Mouse (Mus musculus) spleen, adult 18-20 months (tissue): ENCODE results near the gene Eps15l1.

Experiments used
- DNase-seq, 2 experiments: peaks; one replicate each; pipeline ENCODE4 v3.0.0; 2022; ENCODE audit warnings: mixed read lengths in 2 of 2

Eps15l1 gene

DNA sequence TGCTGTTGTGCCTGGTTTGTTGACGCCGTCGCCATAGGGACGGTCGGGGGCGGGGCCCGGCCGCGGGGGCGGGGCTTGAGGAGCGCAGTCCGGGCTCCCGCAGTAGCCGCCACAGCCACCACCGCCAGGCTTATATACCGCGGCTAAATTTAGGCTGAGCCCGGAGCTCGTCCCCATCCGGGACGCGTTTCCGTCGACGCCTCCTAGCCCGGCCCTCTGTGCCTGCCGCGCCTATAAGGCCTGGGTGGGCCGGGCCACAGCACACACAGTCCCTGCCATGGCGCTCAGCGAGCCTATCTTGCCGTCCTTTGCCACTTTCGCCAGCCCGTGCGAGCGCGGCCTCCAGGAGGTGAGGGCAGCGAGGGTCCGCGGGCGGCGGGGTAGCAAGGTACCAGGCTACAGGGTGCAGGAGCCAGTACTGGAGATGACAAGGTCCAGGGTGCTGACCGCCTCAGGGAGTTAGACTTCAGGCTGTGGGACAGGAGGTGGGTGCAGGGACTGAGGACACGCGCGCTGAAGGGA is 102.4 kb downstream of the Eps15l1 start, which contains the start of gene Klf2:
TSS of gene Klf2 (plus strand) at position 233 of the 522 bp plus-strand sequence.
- DNase-seq = peak; percentile 98

DNA sequence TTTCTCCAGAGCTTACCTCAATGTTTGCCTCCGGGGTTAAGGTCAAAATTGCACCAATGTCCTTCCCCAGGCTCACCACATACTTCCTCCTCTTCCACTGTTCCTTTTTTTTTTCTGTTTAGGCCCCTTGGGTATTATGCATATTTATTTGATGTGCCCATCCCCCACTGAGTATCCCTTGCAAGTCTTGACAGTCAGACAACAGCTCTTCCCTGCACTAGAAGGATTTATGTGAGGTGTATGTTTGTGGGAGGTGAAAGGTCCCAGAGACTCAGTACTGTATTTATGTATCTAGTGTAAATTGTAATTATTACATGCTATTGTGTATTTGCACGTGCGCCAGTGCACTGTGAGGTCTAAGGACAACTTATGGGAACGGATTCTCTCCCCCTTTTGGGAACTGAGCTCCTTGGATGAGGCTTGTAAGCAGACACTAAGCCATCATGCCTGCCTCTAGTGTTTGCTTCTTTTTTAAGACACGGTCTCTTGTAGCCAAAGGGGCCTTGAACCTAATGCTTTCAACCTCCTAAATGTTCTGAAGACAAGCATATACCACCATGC is 103.4 kb downstream of the Eps15l1 start:
- no peak for DNase-seq

DNA sequence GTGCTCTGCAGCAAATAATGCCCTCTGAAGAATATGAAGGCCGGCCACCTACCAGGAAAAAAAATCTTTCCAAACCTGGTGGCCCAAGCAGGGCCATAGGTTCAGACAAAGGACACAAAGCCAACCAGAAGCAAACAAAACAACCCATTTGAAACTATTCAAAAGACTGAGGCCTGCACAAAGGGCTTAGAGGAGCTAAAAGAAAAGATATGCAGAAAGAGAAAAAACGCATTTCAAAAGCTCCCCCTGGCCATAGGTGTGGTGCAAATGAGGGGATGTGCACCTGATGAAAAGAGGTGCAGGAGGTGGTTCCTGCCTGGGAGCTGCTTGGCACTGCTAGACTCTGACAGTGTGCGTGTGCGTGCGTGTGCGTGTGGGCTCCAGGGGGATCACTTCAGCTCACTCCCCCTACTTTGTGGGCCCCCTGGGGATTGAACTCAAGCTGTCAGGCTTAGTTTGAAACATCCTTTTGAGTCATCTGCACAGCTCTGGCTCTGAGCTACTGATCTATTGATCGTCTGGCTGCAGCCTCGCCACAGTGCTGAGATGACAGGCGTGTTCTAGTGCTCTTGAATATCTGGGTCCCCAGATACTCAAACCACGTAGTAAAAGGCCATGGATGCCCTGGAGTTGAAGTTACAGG is 105.1 kb downstream of the Eps15l1 start:
- DNase-seq = no peak

DNA sequence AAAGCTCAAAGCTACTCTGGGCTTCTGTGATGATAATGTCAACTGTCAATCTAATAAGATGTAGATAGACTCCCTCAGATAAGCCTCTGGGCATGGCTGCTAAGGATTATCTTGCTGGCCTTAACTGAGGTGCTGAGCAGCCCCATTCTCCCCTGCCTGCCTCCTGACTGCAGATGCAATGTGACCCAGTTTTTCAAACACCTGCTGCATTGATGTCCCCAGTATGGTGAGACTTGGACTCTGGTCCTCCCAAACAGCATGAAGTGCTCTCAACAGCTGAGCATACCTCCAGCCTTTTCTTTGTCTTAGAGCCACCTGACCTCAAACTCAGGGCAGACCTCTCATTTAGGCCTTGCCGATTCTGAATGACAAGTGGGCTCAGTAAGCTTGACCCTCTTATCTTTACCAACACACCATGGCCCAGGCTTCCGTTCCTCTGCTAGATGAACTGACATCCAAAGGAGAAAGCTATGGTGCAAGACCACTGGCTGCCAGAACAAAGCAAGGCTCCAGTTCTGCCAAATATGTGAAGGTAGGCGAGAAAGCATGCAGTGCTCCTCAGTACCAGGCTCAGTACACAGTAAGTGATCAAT is 108.2 kb downstream of the Eps15l1 start:
- no peak for DNase-seq

DNA sequence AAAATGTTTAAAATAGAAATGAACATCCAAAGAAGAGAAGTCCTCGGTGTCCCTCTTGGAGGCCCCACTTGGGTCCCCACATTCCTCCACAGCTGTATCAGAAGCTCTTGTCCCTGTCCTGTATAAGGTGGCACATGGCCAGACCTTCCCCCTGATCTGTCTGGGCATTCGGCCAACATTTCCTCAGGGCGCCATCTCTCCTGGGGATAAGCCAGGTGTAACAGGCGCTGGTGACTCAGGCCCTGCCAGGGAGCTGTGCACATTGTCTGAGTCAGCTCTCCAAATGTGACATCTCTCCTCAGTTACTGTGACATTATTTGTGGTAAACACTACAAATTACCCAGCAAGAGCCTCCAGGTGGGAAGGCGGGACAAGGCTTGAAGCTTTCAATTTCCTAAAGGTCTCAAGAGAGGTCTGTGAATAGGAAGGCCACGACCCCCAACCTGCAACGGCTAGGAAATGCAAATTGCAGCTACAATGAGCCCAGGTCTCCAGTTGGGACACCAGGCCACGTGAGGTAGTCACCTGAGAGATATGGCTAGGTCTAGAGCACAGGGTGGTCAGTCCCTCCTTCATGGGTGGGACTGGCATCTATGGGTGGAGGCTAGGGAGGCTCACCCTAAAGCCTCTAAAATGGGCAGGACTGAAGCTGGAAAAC is 110.3 kb downstream of the Eps15l1 start:
- no peak for DNase-seq

DNA sequence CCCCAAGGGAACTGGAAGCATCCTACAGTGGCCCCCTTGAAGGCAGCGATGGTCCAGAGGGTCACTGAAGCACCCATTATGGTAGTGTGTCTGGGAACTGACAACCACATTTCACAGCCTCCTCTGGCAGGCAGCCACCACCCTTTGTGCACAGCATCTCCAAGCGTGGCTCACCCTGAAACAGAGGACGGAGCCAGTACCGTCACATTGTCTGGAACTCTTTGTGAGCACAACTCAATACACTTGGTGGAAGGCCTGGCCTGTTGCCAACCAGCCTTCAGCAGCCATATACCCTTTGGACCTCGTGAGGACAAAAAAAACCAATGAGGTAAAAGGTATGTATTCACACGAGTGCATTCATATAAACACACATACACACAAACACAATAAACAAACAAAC is 113.0 kb downstream of the Eps15l1 start:
- DNase-seq = no peak

DNA sequence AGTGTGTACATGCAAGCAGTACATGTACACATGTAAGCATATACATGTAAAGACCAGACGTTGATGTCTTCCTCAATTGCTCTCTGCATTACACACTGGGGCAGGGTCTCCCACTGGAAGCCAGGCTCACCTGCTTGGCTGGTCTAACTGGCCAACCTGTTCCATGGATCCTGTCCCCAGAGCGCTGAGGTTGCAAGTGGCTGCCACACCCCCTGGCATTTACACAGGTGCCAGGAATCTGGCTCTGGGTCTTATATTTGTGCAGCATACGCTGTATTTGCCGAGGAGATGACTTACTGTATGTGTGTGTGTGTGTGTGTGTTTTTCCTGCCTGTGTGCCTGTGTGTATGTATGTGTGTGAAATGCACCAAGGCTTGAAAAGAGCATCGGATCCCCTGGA is 114.3 kb downstream of the Eps15l1 start:
- DNase-seq = no peak

DNA sequence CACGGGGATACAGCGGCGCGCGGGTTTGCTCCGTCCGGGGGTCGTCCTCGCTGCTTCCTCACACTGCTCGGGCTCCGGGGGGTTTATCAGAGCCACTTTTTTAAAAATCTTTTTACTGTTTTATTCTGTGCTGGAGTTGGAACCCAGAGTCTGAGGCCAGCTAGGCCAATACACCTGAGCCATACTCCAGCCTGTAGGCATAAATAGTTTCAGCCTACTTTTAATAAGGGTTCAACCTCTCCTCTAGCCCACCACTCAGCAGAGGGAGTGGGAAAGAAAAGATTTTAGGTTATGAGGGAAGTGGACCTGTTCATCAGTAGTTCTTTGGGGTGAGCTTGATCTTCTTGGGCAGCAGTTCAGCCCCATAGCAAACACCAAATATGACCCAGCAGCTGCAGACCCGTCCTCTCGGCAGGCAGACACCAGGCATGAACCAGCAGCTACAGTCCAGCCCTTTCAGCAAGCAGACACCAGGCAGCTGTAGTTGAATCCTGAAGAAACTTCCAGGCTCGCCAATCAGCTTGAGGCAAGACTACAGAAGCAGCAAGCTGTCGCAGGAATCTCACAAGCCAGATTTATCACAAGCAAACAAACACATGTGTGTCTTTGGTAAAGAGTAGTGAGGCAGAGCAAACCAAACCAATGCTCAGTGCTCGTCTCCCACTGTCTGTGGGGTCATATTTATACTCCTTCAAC is 115.9 kb downstream of the Eps15l1 start, which contains the start of gene Gm10282:
TSS of gene Gm10282 (minus strand) at position 51 of the 696 bp plus-strand sequence.
- DNase-seq = no peak

DNA sequence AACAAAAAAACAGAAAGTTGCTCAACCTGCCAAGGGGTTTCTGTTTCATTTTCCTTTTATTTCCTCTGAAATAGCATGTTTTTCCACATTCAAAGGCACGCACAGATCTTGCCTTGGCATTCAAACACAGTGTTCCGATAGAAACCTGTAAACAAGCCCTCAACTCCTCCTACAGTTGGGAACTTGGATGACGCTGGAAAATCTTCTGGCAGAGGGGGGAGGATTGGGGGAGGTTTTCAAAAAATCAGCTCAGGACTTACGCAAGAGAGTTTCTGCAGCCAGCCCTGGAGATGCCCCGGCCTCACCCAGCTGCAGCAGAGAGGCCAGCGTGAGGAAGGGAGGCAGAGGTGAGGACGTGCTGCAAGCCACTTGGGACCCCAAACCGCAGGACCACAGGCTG is 117.6 kb downstream of the Eps15l1 start:
- DNase-seq = peak in 1 of 2 experiments; percentile 33

DNA sequence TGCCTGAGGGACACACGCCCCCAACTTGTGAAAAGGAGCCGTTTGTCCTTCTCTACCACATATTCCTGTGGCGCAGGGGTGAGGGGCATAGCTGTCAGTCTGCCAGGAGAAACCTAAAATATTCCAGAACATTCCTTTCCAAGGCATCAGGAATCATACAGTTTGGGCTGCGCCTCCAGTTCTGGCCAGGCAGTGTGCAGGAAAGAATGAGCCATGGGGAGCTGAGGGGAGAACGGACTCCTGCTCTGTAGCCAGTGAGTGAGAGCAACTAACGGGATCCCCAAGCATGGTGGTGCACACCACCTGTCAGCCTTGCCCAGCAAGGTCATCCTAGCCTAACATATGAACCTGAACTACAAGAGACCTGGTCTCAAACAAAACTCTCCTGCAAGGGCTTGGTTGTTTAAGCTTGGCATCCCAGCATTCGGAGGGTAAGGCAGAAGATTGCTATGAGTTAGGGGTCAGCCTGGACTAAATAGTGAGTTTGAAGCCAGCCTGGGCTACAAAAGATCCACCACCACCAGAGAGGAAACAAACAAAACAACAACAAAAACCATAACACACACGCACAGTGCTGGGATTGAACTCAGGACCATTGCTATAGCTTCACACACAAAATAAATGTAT is 118.2 kb downstream of the Eps15l1 start:
- DNase-seq = no peak

DNA sequence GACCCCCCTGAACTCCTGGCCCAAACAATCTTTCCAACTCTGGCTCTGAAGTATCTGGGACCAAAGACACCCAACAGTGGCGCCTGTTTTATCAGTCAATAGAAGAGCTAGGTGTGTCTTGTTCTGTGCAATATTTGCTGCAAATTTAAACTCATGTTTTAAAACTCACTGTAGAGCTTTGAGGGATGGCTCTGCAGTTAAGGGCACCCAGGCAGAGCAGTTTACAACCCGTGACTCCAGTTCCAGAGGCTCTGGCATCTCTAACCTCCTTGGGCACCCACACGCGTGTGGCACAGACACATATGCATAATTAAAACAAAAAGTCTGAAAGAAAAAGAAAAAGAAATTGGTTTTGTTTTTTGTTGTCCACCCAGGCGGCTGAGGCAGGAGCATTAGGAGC is 119.8 kb downstream of the Eps15l1 start:
- no peak for DNase-seq

DNA sequence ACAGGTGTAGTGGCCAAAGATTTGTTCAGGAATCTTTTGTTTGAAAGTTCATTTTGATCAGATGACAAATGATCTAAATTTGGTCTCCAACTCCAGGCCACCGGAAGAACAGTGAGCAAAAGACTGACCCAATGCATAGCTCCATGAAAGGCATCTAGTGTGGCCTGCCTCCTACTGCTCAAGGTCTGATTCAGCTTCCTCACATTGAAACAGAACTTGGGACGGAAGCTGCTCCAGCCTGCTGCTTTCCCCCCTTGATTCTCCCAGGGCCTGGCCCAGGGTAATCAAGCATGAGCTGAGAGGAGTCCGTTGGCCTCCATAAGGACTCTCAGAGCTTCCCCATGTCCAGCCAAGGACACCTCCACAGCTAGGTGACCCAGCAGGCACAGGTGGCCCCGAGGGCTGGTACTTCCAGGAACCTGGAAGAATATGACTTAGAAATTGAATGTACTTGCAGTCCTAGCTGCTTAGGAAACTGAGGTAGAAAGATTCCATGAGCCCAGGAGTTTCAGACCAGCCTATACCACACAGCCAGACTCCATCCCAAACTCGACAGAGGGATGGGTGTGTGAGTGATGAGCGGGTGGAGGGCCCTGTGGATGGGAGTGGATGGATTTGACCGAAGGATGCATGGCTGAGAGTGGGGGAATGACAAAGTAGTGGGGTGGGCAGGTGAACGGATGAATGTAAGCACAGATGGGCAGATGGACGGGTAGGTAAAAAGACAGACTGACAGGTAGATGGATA is 120.4 kb downstream of the Eps15l1 start:
- DNase-seq = no peak

DNA sequence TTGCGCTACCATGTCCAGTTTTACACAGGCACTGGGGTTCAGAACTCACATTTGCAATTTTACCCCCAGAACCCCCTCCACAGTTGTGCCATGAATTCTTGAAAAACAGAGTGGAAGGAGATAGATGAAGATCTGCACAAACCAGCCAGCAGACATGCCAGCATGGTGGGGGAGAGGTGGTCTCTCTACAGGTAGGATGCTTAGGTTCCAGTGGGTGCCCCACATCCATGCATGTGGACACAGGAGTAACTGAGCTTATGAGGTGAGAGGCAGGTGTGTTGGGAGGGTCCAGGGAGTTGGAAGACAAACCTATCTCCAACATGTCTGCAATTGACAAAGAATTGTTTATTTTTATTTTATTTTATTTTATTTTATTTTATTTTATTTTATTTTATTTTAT is 122.3 kb downstream of the Eps15l1 start:
- no peak for DNase-seq

DNA sequence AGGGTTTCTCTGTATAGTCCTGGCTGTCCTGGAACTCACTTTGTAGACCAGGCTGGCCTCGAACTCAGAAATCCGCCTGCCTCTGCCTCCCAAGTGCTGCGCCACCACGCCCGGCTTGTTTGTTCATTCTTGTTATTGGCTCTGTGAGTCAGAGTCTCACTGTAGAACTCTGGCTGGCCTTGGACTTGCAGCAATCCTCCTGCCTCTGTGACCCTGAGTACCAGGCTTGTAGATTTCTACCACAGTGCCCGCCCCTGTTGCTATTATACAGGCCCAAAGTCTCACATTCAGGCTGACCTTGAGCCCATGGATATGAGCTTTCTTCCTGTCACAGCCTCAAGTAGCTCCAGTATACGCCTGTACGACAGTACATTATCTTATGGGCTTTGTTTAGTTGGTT is 124.7 kb downstream of the Eps15l1 start:
- no peak for DNase-seq

DNA sequence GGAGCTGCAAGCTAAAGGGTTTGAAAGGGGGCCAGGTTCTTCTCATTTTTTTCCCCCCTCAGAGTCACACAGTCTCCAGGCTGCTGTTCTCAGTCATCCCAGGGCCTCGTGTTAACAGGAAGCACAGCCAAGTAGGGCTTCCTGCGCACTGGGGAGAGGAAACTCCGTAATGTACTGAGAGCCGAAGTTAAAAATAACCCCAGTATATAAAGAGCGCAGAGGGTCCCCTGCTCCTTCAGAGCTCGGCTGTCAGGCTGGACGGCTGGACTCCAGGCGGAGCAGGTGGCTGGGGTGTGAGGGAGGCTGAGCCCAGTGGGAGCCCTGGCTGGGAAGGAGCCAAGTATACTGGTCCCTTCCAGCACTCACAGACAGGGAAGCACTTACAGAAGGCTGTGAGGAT is 125.6 kb downstream of the Eps15l1 start:
- peak; percentile 37 to 39 for DNase-seq

DNA sequence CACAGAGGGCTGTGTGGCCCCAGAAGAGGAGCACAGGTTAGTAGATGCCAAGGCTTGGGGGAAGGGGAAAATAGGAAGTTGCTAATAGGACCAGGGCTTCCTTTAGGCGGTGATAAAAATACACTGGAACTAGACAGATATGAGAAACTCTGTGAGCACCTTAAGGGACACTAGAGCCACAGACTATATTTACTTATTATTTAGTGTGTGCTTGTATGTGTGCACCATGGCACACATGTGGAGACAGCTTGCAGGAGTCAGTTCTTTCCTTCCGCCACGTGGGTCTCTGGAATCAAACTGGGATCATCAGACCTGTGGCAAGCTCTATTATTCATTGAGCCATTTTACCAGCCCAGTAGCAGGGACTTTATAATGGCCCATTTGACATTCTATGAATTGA is 126.1 kb downstream of the Eps15l1 start:
- DNase-seq = no peak

DNA sequence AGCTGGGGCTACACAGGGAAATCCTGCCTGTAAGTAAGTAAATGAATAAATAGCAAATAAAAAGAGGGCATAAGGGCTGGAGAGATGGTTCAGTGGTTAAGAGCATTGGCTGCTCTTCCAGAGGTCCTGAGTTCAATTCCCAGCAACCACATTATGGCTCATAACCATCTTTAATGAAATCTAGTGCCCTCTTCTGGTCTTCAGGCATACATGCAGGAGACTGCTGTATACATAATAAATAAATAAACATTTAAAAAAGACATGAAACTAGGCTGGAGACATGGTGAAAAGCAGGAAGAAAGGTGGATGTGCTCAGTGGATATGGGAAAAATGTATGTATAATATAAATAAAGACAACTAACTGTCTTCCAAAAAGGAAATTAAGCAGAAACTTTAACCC is 128.0 kb downstream of the Eps15l1 start:
- no peak for DNase-seq

DNA sequence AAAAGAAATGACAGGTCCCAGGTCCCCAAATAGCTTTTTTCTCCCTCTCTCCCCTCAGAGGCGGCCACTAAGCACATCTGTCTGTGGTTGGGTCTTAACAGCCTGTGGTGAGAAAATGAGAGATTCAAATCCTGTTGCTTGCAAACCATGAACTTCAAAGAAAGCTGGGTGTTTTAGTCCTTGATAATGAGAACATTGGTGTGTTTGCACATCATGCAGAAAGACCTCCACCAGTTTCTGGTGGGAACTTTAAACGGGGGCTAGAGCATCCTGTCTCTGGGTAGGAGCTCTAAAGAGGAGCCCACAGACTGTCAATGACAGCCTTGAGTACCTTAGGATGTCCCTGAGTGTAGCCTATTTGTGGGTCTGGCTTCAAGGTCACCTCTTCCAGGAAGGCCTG is 130.2 kb downstream of the Eps15l1 start:
- DNase-seq = no peak
